Mouse (Mus musculus) embryonic facial prominence, embryonic 11.5 days (tissue): ENCODE results near the gene Zan. TPM values are rescaled to one million over a fixed set of nuclear protein-coding genes. Genes with fewer than 3 reads are reported as not detected.
A peak's percentile ranks its signal among the peaks of the same experiment; 100 is the strongest.

ENCODE experiments used
- ATAC-seq: fragments of 200-750 bp; cut with Nextera tagmentation; replicated peaks from 2 replicates; pipeline ENCODE4 v1.8.0; 2017; ENCODE audit warnings: low read depth; ENCODE audit not compliant: insufficient number of reproducible peaks, low FRiP score, low TSS enrichment
- DNase-seq: peaks from one replicate; pipeline ENCODE4 v3.0.0-alpha.2; 2015; ENCODE audit warnings: low spot score
- H3K27ac ChIP-seq: fragments of 300-500 bp; sonication (generic); replicated peaks from 2 replicates; pipeline ENCODE4 v1.5.1; 2014; ENCODE audit warnings: mild to moderate bottlenecking, low read depth, low read length, control low read depth
- H3K27me3 ChIP-seq: fragments of 300-500 bp; sonication (generic); 2 replicates; pipeline ENCODE4 v1.6.1; 2014; ENCODE audit warnings: mild to moderate bottlenecking, low read length, moderate library complexity, mixed read lengths; ENCODE audit not compliant: control insufficient read depth, insufficient read depth
- H3K36me3 ChIP-seq: fragments of 300-500 bp; sonication (generic); replicated peaks from 2 replicates; pipeline ENCODE4 v1.6.1; 2014; ENCODE audit warnings: low read depth, mild to moderate bottlenecking, low read length, moderate library complexity, mixed read lengths; ENCODE audit not compliant: control insufficient read depth, insufficient read depth
- H3K4me1 ChIP-seq: fragments of 300-500 bp; sonication (generic); 2 replicates; pipeline ENCODE4 v1.6.1; 2014; ENCODE audit warnings: low read length, mixed read lengths; ENCODE audit not compliant: control insufficient read depth, insufficient read depth
- H3K4me2 ChIP-seq: fragments of 300-500 bp; sonication (generic); 2 replicates; pipeline ENCODE4 v1.6.1; 2014; ENCODE audit warnings: low read depth, mild to moderate bottlenecking, control low read depth, low read length, moderate library complexity
- H3K4me3 ChIP-seq: fragments of 300-500 bp; sonication (generic); 2 replicates; pipeline ENCODE4 v1.5.1; 2014; ENCODE audit warnings: low read depth, low read length, control low read depth
- H3K9ac ChIP-seq: fragments of 300-500 bp; sonication (generic); replicated peaks from 2 replicates; pipeline ENCODE4 v1.6.1; 2014; ENCODE audit warnings: mild to moderate bottlenecking, control low read depth, low read length
- H3K9me3 ChIP-seq: fragments of 300-500 bp; sonication (generic); replicated peaks from 2 replicates; pipeline ENCODE4 v1.6.1; 2016; ENCODE audit warnings: mild to moderate bottlenecking, low read length, inconsistent platforms, mixed read lengths; ENCODE audit not compliant: control insufficient read depth
- WGBS: fragments of 180-500 bp; shearing (Covaris S2); extraction: QIAGEN DNeasy Blood & Tissue Kit; methylation state at CpG from one replicate; pipeline ENCODE4 v1.1.7; 2014; 5-methylcytosine and 5-hydroxymethylcytosine counted together
- polyA plus RNA-seq: library from polyadenylated mRNA; unstranded; fragments of >200 nt; fragmentation: Nextera tagmentation; extraction: Ambion mirVana; gene quantifications from 2 replicates; pipeline ENCODE4 v1.2.1, GENCODE M21; 2014

Zan gene
- polyA plus RNA-seq, 1 experiment from 2014 or later: 0.06 TPM

DNA sequence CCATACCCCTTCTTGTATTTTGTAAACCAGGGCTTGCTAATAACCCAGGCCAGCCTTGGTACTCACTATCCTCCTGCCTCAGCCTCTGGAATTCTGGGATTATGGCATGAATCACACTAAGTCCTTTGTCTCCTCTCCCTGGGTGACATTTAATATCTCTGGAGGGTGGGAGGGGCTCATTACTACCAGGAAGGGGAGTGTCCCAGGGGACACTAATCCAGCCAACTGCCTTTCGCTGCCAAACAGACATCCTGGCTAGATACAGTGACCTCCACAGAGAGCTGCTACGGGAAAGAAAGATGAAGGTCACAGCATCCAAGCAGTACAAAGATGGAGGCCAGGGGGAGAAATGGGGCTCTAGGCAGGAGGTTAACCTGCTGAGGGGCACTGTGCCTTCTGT lies 101.2 kb downstream of the Zan start:
- peaks cover 21% of the 10 kb centered on the region for H3K36me3 ChIP-seq
- no peak overlapping the region for H3K4me2 ChIP-seq
- WGBS: 35% methylated on average over 2 of the region's 2 CpGs
- H3K4me3 ChIP-seq: no peak overlapping the region
- ATAC-seq (no peak), DNase-seq (peak; percentile 32)
- no peaks in the 10 kb centered on the region for H3K27me3 ChIP-seq
- no peak overlapping the region for H3K27ac ChIP-seq
- no peaks in the 10 kb centered on the region for H3K9me3 ChIP-seq
- no peak overlapping the region for H3K9ac ChIP-seq
- no peaks in the 10 kb centered on the region; the same call in 1 of the 2 replicates for H3K4me1 ChIP-seq

- Histone ChIP-seq H3K4me2 (no peak overlapping the region), H3K4me3 (no peak overlapping the region), H3K4me1 (no peaks in the 10 kb centered on the region; the same call in 1 of the 2 replicates), H3K9ac (no peak overlapping the region), H3K27ac (no peak overlapping the region), H3K27me3 (no peaks in the 10 kb centered on the region), H3K36me3 (peaks cover 24% of the 10 kb centered on the region), H3K9me3 (no peaks in the 10 kb centered on the region)
- 80% methylated on average over 4 of the region's 4 CpGs for WGBS
- no peak for DNase-seq
- ATAC-seq: no peak
Measured at GRCm38 (mm10) chr5:137374521-137375080, 102.3 kb downstream of the Zan start.

- H3K9me3 ChIP-seq: no peaks in the 10 kb centered on the region
- 85% methylated on average over 12 of the region's 12 CpGs for WGBS
- no peak overlapping the region for H3K9ac ChIP-seq
- H3K27ac ChIP-seq: no peak overlapping the region
- no peak for DNase-seq
- H3K27me3 ChIP-seq: no peaks in the 10 kb centered on the region
- H3K4me2 ChIP-seq: no peak overlapping the region
- H3K36me3 ChIP-seq: peaks cover 24% of the 10 kb centered on the region
- H3K4me1 ChIP-seq: no peaks in the 10 kb centered on the region; the same call in 1 of the 2 replicates
- no peak overlapping the region for H3K4me3 ChIP-seq
- no peak for ATAC-seq
Measured at GRCm38 (mm10) chr5:137373371-137373950, 103.4 kb downstream of the Zan start.

- DNase-seq: no peak
- Histone ChIP-seq H3K9ac (no peak overlapping the region), H3K9me3 (no peaks in the 10 kb centered on the region), H3K27me3 (no peaks in the 10 kb centered on the region), H3K36me3 (peaks cover 46% of the 10 kb centered on the region), H3K27ac (no peak overlapping the region), H3K4me2 (no peak overlapping the region), H3K4me3 (no peak overlapping the region), H3K4me1 (no peaks in the 10 kb centered on the region)
- 93% methylated on average over 10 of the region's 11 CpGs for WGBS
- no peak for ATAC-seq
Measured at GRCm38 (mm10) chr5:137369665-137370064, 107.2 kb downstream of the Zan start.

DNA sequence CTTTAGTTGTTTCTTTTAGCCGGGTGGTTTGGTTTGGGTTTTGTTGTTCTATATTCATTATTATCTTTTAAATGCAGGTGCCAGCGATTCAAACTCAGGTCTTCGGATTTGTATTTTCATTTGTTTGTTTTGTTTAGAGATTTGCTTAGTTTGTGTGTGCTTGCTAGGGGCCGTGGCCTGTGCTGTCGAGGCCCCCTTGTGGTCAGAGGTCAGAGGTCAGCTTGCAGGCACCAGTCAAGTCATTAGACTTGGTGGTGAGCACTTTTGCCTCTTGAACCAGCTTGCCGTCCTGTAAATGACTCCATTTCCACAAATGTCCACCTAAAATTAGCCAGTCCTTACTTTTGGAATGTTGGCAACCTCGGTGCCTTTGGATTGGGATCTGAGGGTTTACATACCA lies 118.5 kb downstream of the Zan start:
- Histone ChIP-seq H3K4me3 (no peak overlapping the region), H3K4me2 (no peak overlapping the region), H3K4me1 (no peaks in the 10 kb centered on the region), H3K9me3 (no peaks in the 10 kb centered on the region), H3K9ac (no peak overlapping the region), H3K27ac (no peak overlapping the region), H3K36me3 (peaks cover 48% of the 10 kb centered on the region), H3K27me3 (no peaks in the 10 kb centered on the region)
- no peak for DNase-seq
- WGBS: 38% methylated on average over 7 of the region's 7 CpGs
- ATAC-seq: no peak

GRCm38 (mm10) chr5:137354091-137354490 lies 122.8 kb downstream of the Zan start:
- no peak for DNase-seq
- no peak overlapping the region for H3K4me3 ChIP-seq
- no peak overlapping the region; the same call in 1 of the 2 replicates for H3K9ac ChIP-seq
- 85% methylated on average over 17 of the region's 17 CpGs for WGBS
- ATAC-seq: no peak
- H3K9me3 ChIP-seq: no peaks in the 10 kb centered on the region
- H3K4me1 ChIP-seq: 0 out of 2 replicates have a peak, but pooled peaks cover 4% of the 10 kb centered on the region
- peaks cover 20% of the 10 kb centered on the region for H3K36me3 ChIP-seq
- H3K27ac ChIP-seq: no peak overlapping the region
- H3K27me3 ChIP-seq: no peaks in the 10 kb centered on the region
- no peak overlapping the region for H3K4me2 ChIP-seq

DNA sequence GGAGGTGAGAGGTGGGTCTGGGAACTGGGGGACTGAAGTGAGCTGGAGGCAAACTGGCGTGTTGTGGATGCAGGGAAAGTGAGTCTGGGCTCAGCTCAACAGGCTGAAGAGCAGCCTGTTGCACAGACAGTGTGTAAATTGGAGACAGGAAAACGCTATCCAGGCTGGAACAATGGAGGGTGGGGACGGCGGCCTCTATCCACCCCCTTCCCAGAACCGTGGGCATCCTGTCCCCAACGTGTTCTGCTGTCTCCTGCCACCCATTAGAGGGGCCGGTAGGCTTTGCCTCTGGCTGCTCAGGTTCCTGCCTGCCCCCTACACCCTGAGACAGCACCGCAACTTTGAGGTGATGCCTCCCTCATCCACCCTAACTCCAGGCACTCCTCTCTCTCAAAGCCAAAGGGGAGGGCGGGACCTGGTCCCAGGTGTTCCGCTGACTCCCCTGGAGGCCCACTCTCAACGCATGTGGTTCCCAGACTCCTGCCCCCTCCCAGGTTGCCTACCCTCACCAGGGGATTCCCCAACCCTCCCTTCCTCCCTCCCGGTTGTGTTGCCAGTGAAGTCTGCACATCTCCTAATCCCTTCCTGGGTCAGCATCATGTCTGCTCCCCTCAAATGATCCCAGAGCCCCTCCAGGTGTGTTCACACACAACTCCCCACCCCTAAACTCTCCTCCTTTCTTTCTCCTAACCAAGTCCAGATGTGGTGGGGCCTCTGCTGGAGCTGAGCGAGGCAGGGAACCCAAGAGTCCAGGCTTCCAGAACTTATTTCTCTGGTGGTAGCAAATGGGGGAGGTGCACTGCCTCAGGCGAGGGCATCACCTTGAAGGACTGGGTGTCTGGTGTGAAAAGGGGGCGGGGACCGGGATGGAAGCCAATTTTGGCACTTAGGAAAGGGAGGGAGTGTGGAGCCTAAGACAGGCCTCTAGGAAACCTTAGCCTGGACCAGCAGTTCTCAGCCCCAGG lies 124.6 kb downstream of the Zan start:
- ATAC-seq (no peak), DNase-seq (peak; percentile 53)
- 11% methylated on average over 16 of the region's 16 CpGs for WGBS
- peak overlapping the region; percentile 81 for H3K4me2 ChIP-seq
- H3K27ac ChIP-seq: peak overlapping the region; percentile 95
- H3K4me3 ChIP-seq: peak overlapping the region; percentile 93
- 0 out of 2 replicates have a peak, but pooled peaks cover 6% of the 10 kb centered on the region for H3K4me1 ChIP-seq
- no peaks in the 10 kb centered on the region for H3K27me3 ChIP-seq
- peak overlapping the region; percentile 97 for H3K9ac ChIP-seq
- H3K9me3 ChIP-seq: no peaks in the 10 kb centered on the region
- H3K36me3 ChIP-seq: peaks cover 17% of the 10 kb centered on the region
